Mouse (Mus musculus) ovary, postnatal 14 days (tissue): Measurements from ENCODE around the gene Efna2.
A peak's percentile ranks its signal among the peaks of the same experiment; 100 is the strongest.
"Not testable (repeated sequence)": the region's sequence is repeated elsewhere in the genome, so short reads cannot be mapped to it uniquely, and the experiment has no call there.

Experiments used
- DNase-seq: peaks from one replicate; pipeline ENCODE4 v3.0.0; 2022; ENCODE audit warnings: low spot score

Efna2 gene

DNA sequence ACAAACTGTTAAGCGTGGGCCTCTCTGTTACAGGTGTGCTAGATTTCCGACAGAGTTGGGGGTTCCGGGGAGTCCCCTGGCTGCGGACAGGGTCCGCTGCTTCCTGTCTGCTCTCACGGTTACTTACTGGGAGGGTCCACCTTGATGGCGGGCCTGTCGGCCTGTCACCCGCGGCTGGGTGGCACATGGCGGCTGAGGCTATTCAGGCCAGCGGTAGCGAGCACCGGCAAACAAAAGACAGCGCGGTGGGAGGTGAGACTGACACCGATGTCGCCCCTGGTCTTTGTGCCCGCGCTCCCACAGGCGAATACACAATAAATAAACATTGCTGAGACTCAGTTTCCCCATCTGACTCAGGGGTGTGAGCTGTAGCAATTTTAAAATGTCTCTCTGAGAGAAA is 10.7 kb downstream of the Efna2 start:
- DNase-seq: no peak

DNA sequence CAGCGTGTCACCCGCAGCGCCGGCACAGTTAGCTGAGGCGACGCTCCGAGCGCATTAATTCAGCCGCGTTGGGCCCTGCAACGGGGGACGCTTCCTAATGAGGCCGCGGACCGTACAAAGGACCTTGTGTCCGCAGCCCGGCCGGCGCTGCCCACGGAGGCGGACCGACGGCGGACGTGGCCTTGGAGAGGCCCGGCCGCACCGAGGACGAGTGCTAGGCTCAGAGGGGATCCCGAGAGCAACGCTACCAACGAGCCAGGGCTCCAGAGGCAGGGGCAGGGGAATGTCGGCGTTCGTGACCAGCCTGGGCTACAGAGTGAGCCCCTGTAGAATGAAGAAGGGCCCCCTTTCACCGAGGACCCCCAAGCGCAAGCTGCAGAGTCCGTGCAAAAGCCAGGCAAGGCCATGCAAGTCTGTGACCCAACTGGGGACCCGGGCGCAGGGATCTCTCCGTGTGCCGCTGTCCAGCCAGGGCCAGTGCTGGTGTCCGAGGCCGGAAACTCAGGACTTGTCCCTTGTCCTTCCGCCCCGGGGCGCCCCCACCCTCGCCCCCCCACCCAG is 11.3 kb downstream of the Efna2 start:
- DNase-seq: no peak

DNA sequence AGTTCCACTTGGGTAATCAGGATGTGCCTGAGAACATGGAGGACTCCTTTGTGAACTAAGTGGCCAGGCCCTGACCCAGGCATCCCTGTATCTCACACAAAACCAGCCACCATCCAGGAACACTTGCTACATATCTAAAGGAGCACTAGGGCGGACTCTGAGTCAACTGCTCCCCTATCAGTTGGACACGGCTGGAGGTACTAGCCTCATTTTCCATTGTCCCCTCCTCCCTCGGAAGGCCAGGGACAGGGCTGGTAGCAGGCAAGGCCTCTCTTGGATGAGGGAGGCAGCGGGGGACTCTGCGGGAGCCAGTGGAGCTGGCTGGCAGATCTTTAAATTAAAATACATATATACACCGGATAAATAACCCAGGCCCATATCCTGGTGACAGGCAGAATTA is 14.7 kb downstream of the Efna2 start:
- no peak for DNase-seq

DNA sequence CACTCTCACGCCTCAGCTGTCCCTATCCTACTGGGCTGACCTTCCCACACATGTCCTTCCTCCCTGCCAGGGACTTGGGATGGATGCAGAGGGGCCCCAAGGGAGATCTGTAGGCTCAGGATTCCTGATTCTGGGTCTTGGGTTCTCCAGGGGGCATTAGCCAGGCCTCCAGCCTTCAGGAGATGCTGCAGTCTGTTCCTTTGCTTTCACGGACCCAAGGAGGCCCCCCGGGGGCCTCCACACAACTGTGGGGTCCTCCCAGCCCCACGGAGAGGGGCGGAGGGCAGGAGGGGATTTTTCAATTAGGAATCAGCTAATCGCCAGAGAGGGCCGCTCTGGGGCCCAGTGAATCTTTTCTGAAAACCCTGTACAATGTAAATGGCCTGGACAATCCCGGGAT is 15.2 kb downstream of the Efna2 start:
- no peak for DNase-seq

DNA sequence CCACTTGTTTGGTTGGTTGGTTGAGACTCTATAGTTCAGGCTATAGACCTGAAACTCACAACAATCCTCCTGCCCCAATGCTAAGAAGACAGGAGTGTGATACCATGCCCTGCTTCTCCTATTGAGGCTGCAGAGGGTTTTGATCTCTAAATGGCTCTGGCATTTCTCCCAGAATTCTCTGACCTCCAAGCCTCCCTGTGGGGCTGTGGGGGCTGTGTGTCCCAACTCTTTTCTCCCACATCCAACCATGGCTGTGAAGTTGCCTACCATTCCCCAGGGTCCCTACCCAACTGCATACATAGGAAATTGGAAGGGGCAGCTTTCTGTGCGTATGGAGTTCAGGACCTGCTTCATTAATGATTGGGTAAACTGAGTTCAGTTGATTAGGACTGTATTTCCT is 16.9 kb downstream of the Efna2 start:
- DNase-seq: no peak

DNA sequence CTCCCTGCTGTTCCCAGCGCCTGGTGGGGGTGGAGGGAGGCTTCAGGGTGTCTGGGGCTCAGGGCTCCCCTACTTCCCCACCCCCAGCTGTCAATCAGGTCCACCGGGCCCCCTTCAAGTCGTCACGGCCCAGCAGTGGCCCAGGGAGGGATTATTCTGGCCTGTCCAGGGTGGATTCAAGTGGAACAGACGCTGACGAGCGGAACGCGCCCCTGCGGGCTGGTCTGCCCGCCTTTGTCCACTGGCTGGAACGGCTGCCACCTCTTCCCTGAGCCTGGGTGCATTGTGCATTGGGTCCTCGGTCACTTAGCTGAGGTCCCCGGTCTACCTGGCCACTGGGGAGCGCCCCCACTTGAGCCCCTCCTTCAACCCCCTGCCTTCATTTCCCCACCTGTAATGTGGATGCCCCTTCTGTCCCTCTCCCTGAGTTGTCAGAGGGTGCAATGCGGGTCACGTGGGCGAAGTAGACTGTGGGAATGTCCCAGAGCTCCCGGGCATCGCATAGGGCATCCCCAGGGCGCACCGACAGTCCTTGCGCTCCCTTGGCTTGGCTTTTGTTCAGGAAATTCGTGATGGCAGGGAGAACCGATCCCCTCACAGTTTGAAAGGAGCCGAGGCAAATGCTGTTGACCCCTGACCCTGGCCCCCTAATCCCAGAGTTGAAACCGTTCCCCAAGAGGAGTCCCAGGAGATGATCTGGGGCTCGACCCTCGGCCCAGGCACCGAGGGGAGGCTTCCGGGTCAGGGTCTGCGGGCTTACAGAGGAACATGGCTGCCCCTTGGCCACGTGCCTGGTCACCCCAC is 17.7 kb downstream of the Efna2 start:
- no peak for DNase-seq

DNA sequence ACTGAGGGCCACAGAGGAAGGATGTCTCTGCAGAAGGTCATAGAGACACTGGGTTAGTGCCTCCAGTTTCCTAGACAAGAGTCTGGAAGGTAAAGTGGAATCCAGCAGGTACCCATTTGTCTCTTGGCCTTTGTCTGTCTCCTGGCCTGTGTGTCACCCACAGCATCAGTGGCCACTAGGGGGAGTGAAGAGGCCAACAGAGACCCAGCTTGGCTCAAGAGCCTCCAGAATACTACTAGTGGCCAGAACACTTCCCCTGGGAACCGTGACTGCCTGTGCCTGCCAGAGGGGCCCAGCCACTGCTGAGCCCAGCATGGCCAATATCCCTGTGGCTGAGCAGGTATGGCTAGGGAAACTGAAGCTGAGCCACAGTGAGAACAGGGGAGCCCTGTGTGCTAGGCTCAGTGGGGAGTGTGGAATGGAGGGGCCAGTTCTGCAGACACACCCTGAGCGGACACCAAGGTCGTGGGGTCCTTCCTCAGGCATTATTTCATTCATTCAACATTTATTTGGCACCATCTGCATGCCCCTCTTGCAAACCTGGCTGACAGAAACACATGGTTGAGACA is 20.2 kb downstream of the Efna2 start:
- DNase-seq: peak; percentile 82

DNA sequence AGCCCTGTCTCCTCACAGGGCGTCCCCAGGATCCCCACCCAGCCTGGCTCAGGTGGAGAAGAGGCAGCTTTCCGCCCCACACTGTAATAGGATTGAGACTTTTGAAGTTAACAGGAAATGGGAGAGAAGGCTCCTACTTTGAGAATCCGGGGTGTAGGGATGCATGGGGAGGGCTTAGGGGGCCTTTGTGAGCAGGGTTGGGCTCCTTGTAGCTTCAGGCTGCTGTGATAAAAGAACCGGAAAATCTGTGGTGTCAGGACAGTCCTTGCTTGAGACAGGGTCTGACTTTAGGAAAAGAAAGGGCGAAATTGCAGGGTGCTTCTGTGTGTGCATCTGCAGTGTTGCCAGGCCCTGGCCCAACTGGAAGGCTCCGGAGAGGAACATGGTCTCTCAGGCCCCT is 21.2 kb downstream of the Efna2 start:
- DNase-seq: no peak

DNA sequence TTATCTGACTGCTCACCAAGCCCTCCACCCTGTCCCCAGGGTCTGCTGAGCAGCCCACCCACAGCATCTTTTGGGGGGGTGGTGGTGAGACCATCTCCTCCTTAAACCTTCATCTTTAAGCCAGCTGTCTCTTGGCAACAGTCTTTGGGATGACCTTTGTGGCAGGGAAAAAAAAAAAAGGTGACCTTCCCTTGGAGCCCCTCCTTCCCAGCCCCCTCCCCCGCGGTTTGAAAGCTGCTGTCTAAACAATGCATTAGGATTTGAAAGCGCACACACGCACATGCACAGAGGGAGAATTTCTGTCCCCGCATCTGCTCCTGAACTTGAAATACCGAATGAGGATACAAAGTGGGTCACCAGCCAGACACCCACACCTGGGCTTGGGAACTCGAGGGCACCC is 24.8 kb downstream of the Efna2 start:
- DNase-seq: no peak

DNA sequence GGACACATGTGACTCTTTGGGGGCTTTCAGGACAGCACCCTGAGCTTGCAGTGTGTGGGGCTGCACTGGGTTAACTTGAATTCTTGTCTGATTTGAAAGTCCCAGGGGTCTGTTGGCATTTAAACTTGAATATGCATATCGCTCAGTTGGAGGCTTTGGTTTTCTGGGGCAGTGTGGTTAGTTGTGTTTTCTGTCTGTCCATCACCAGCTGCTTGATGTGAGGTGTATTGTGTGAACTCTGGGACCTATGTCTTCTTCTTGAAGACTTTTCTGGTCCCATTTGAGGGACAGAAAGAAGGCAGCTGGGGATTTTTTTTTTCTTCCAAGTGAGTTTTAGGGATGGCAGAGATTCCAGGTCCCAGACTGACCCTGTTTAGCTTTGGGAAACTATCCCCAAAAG is 27.9 kb downstream of the Efna2 start:
- DNase-seq: no peak

DNA sequence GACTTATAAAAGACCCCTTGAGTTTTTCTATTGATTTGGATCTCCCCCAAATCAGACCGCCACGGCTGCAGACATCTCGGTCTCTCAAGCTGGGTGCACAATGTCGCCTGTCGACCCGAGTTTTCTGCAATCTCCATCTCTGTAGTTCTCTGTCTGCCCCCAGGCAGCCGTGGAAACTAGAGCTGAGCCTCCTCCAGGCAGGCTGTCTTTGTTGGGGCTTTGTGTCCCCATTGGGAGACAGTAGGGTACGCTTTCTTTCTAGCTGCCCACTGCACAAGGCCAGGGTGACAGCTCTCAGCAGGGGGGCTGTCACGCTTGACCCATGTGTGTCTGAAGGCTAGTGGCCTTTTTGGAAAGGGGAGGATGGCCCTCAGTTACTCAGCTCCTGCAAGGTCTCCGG is 28.4 kb downstream of the Efna2 start:
- no peak for DNase-seq

DNA sequence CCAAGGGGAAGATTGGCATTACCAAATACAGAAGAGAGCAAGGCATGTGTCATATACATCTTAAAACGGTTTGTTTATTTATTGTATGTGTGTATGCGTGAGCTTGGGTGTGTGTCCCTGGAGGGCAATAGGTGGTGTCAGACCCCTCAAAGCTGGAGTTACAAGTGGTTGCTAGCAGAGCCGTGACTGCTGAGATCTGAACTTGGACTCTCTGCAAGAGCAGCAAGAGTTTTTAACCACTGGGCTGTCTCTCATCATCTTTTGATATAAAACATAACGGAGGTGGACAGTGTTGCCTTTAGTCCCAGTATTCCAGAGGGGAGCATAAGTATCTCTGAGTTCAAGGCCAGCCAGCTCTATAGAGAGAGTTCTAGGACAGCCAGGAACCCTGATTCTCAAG is 29.0 kb downstream of the Efna2 start:
- no peak for DNase-seq

DNA sequence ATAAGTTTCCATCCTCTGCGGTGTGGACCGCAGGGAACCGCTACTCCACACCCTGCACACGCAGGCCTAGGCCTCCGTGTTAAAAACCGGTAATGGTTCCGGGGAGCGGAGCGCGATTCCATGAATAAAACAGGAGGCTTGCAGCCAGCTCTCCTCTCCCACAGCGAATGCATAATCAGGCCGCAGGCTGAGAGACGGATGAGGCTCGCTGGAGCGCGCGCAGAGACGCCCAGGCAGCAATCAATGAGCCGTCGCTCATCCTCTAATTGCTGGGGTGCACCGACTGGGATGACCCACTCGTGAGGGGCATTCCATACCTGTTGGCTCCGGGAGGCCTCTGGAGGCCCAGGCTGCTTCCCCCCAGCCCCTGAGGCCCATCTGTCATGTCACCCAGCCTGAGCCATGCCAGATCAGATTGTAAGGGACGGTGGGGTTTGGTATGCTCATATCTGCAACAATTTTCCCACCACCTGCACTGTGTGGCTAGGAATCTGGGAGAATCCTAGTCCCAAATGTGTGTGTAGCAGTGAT is 29.6 kb downstream of the Efna2 start:
- no peak for DNase-seq

DNA sequence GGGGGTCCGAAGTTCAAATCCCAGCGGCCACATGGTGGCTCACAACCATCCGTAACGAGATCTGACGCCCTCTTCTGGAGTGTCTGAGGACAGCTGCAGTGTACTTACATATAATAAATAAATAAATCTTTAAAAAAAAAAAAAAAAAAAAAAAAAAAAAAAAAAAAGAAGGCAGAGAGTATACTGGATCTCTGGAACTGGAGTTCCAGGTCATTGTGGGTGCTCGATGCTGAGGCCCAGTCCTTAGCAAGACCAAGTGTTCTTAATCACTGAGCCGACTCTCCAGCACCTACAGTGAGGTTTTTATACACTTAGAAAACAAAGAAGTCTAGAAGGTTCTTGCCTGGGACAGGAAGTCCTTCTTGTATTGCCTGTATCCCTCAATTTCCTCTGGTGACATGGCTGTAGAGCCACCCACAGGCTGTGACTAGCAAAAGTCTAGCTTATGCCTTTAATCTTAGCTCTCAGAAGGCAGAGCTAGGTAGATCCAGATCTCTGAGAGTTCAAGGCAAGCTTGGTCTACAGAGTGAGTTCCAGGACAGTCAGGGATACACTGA is 32.3 kb downstream of the Efna2 start:
- DNase-seq: not testable (repeated sequence)

DNA sequence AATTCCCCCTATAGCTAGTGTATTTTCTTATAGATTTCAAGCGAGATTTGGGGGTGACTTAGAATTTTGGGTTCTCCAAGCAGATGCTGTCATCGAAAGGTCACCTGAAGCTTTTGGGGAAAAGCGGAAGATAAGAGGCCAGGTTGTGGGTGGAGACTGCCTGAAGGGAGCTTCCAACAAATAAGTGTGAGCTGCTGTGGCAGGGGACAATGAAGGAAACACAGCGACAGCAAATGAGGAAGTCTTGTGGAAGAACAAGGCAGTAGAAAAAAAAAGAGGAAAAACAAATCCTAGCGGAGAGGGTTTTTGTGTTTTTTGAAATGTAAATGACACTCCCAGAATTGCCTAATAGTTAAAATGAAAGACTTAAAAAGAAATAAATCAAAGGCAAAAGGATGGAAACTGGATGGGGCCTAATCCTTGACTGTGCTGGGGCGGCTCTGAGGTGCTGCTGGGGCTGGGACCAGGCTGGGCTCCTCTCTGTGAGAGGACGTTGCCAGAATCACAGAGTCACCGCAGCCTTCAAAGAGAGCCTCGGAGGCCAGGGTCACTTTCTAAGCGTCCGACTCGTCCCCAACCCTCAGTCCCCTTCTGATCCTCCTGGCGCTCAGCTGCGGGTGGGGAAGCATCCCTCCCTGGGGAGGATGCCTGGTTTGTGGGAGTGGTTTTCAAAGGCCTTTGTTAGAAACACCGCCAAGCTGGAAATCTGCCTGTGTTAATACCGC is 35.9 kb downstream of the Efna2 start:
- no peak for DNase-seq

DNA sequence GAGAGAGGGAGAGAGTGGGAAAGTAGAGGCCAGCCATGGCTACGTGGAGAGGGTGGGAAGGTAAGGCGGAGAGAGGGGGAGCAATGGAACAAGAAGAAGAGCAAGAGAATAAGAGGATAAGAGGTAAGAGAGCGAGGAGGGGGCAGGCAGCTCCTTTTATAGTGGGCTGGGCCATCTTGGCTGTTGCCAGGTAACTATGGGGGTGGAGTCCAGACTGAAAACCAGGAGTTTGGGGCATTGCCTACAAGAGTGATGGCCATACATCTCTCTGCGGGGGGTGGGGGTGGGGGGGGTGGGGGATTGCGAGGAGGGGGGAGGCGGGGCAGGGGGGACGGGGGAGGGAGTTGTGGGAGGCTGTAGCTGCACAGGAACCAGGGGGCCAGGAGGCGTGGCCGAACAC is 41.4 kb downstream of the Efna2 start:
- DNase-seq: no peak

DNA sequence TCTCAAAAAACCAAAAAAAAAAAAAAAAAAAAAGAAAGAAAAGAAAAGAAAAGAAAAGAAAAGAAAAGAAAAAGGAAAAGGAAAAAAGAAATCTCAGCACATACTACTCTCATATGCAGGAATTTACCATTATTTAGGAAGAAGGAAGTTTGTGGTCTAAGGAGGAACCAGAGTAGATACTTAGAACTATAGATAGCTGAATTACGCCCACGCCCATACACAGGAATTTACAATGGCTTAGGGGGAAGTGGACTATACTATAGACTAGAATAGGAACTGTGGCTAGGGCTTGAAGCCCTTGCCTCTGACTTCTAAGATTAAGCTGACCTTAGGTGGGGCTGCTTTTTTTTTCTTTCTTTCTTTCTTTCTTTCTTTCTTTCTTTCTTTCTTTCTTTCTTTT is 43.9 kb downstream of the Efna2 start:
- not testable (repeated sequence) for DNase-seq

DNA sequence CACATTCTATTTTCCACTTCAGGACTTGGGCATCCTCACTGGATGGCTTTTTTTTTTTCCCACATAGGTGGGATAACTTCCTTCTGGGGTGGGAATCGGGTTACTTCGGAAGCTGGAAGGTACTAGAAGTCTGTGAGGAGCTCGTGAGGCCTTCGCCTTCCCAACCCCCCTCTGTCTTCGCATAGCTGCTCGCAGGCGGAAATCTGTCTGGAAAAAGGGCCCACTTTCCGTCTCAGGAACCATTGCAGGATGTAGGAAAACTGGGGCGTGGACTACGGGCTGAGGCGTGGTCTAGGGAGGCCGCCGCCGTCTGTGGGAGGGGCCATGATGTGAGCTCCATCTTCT is 46.8 kb downstream of the Efna2 start:
- DNase-seq: no peak

DNA sequence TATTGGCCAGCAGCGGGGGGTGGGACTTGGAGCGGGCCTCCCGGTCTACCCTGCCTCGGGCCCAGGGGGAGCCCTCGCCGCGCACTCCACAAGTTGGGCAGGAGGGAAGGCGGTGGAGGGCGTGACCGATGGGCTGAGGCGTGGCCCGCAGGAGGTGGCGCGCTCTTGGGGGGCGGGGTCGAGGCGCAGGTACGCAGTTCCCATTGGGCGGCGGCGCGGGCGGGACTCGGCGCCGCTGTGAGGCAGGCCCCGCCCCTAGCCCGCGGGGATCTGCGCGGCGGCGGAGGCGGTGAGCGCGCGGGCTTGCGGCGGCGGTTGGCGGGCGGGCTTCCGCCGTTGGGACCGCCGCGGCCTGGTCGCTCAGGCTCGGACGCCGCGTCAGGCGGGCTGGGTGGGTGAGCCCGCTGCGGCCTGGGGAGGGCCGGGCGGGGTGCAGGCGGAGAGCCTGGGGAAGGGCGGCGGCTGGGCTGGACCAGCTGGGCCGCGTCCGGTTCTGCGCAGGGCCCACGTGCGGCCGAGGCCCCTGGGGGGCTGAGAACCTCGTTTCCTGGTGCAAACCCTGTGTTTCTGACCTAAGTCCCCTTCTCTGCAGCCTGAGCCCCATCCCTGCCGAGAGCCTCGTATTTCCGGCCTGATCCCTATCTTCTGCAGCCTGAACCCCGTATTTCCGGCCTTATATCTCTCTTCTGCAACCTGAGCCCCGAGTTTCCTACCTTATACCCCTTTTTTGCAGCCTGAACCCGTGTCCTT is 47.3 kb downstream of the Efna2 start, which contains the start of gene Mum1:
Gene Mum1 (plus strand): TSS at position 19 of the 750 bp plus-strand sequence.
- DNase-seq: peak; percentile 96

DNA sequence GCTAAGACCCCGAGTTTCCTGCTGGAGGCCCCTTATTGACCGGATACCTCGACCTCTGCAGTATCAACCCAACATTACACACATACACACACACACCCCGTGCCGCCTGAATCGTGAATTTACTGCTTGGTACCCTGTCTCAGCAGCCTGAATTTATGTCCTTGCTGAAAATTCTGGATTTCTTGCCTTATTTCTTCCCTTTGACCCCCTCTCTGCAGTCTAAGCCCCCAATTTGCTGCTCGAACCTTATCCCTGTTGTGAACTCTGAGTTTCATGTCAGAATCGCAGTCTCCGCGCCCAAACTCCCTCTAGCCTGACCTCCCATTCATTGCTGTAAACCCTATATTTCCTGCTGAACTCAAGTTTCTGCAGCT is 47.9 kb downstream of the Efna2 start:
- DNase-seq: no peak

DNA sequence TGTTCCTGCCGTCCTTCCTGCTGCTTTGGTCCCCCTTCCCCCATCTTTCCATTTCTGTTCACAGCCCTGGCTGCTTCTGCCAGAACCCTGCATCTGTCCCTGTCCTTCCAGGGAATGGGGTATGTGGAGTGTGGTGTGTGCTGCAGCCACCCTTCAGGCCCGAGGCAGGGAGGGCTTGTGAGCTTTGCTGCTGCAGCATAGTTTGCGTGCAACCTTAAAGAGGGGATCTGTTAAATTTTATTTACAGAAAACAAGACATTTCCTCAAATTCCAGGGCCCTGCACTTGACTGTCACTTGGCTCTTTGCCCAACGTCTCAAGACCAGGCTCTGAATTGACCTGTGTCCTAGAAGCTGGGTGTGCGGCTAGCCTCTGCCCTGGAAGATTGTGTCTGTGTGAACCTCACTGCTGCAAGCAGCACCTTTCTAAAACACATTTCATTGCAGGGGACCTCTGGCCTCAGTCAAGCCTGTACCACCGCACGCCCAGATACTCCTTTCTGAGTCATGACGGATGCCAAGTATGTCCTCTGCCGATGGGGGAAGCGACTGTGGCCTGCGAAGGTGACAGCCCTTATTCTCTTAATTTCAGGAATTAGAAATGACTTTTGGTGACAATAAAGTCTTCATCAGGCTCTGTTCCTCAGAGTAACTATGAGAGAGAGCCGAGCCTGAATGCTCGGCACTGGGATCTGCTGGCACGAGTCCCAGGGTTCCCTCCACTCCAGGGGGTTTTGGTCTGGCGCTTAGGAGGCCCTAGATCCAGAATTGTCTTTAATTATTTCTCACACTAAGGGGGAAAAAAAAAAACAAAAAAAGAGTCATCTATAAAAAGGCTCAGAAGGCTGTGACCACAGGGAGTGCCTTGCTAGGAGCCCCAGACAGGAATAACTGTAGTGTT is 48.8 kb downstream of the Efna2 start:
- no peak for DNase-seq
